Mouse (Mus musculus): ENCODE measurements around the gene Slc5a2. TPM values are rescaled to one million over a fixed set of nuclear protein-coding genes. Genes with fewer than 3 reads are reported as not detected.
A peak's percentile ranks its signal among the peaks of the same experiment; 100 is the strongest.

Gene Slc5a2
- 0.27 TPM in 1 of 2 replicates, not detected in the other for polyA plus RNA-seq (2014; fragmentation: Nextera tagmentation; extraction: Ambion mirVana)

- no peaks in the 10 kb centered on the region for H3K4me1 ChIP-seq (ENCODE audit: control insufficient read depth, insufficient read depth, low read length)
- no peak for ATAC-seq (replicated peaks; ENCODE audit: insufficient number of reproducible peaks, low FRiP score, low TSS enrichment, low read depth)
- no peak within 1 kb of the TSS for H3K9ac ChIP-seq (replicated peaks; ENCODE audit: low read length)
- no peaks in the 10 kb centered on the region for H3K36me3 ChIP-seq (replicated peaks; ENCODE audit: control insufficient read depth, insufficient read depth, low read depth, low read length)
- 81% methylated on average over 6 of the region's 6 CpGs for WGBS
- no peaks in the 10 kb centered on the region for H3K27me3 ChIP-seq (ENCODE audit: control insufficient read depth, insufficient read depth, low read length)
- DNase-seq (ENCODE audit: low spot score): no peak
- H3K9me3 ChIP-seq (replicated peaks; ENCODE audit: control insufficient read depth, low read length): no peaks in the 10 kb centered on the region
- no peak within 1 kb of the TSS for H3K4me3 ChIP-seq (ENCODE audit: low read depth, low read length)
- H3K4me2 ChIP-seq (ENCODE audit: low read depth, low read length): no peak within 1 kb of the TSS
- no peak within 1 kb of the TSS for H3K27ac ChIP-seq (replicated peaks; ENCODE audit: low read depth, low read length)
Observed at GRCm38 (mm10) chr7:128265411-128265810, at the start of gene Slc5a2. Slc5a2 (plus strand) TSS chr7:128265657.

GRCm38 (mm10) chr7:128219952-128220351, 45.5 kb upstream of the Slc5a2 start:
- Histone ChIP-seq H3K9me3 (replicated peaks; ENCODE audit: control insufficient read depth, low read length) (no peaks in the 10 kb centered on the region), H3K9ac (replicated peaks; ENCODE audit: low read length) (no peak overlapping the region), H3K36me3 (replicated peaks; ENCODE audit: control insufficient read depth, insufficient read depth, low read depth, low read length) (no peaks in the 10 kb centered on the region), H3K4me3 (ENCODE audit: low read depth, low read length) (no peak overlapping the region), H3K4me1 (ENCODE audit: control insufficient read depth, insufficient read depth, low read length) (no peaks in the 10 kb centered on the region), H3K27ac (replicated peaks; ENCODE audit: low read depth, low read length) (no peak overlapping the region), H3K4me2 (ENCODE audit: low read depth, low read length) (no peak overlapping the region), H3K27me3 (ENCODE audit: control insufficient read depth, insufficient read depth, low read length) (no peaks in the 10 kb centered on the region)
- ATAC-seq (replicated peaks; ENCODE audit: insufficient number of reproducible peaks, low FRiP score, low TSS enrichment, low read depth) (no peak), DNase-seq (ENCODE audit: low spot score) (no peak)
- WGBS: 84% methylated on average over 4 of the region's 4 CpGs

- DNase-seq (ENCODE audit: low spot score) (no peak), ATAC-seq (replicated peaks; ENCODE audit: insufficient number of reproducible peaks, low FRiP score, low TSS enrichment, low read depth) (no peak)
- Histone ChIP-seq H3K4me3 (ENCODE audit: low read depth, low read length) (no peak overlapping the region), H3K27ac (replicated peaks; ENCODE audit: low read depth, low read length) (no peak overlapping the region), H3K9ac (replicated peaks; ENCODE audit: low read length) (no peak overlapping the region), H3K4me1 (ENCODE audit: control insufficient read depth, insufficient read depth, low read length) (no peaks in the 10 kb centered on the region), H3K4me2 (ENCODE audit: low read depth, low read length) (no peak overlapping the region), H3K36me3 (replicated peaks; ENCODE audit: control insufficient read depth, insufficient read depth, low read depth, low read length) (no peaks in the 10 kb centered on the region), H3K9me3 (replicated peaks; ENCODE audit: control insufficient read depth, low read length) (no peaks in the 10 kb centered on the region), H3K27me3 (ENCODE audit: control insufficient read depth, insufficient read depth, low read length) (no peaks in the 10 kb centered on the region)
- 88% methylated on average over 3 of the region's 3 CpGs for WGBS
Observed at GRCm38 (mm10) chr7:128220936-128221335, 44.5 kb upstream of the Slc5a2 start.

GRCm38 (mm10) chr7:128231741-128232140, 33.7 kb upstream of the Slc5a2 start:
- 35% methylated on average over 8 of the region's 8 CpGs for WGBS
- peak; percentile 16 for DNase-seq (ENCODE audit: low spot score)

GRCm38 (mm10) chr7:128234796-128235195, 30.7 kb upstream of the Slc5a2 start:
- Histone ChIP-seq H3K27me3 (ENCODE audit: control insufficient read depth, insufficient read depth, low read length) (no peaks in the 10 kb centered on the region), H3K36me3 (replicated peaks; ENCODE audit: control insufficient read depth, insufficient read depth, low read depth, low read length) (no peaks in the 10 kb centered on the region), H3K4me3 (ENCODE audit: low read depth, low read length) (no peak overlapping the region), H3K4me2 (ENCODE audit: low read depth, low read length) (no peak overlapping the region), H3K9ac (replicated peaks; ENCODE audit: low read length) (no peak overlapping the region), H3K9me3 (replicated peaks; ENCODE audit: control insufficient read depth, low read length) (no peaks in the 10 kb centered on the region), H3K27ac (replicated peaks; ENCODE audit: low read depth, low read length) (no peak overlapping the region), H3K4me1 (ENCODE audit: control insufficient read depth, insufficient read depth, low read length) (no peaks in the 10 kb centered on the region)
- no peak for DNase-seq (ENCODE audit: low spot score)
- ATAC-seq (replicated peaks; ENCODE audit: insufficient number of reproducible peaks, low FRiP score, low TSS enrichment, low read depth): no peak
- WGBS: 90% methylated on average over 2 of the region's 2 CpGs

More at GRCm38 (mm10) chr7:128231741-128232140, 33.7 kb upstream of the Slc5a2 start:
- no peak overlapping the region for H3K9ac ChIP-seq (replicated peaks; ENCODE audit: low read length)
- H3K4me3 ChIP-seq (ENCODE audit: low read depth, low read length): no peak overlapping the region
- no peaks in the 10 kb centered on the region for H3K27me3 ChIP-seq (ENCODE audit: control insufficient read depth, insufficient read depth, low read length)
- H3K9me3 ChIP-seq (replicated peaks; ENCODE audit: control insufficient read depth, low read length): no peaks in the 10 kb centered on the region
- no peak for ATAC-seq (replicated peaks; ENCODE audit: insufficient number of reproducible peaks, low FRiP score, low TSS enrichment, low read depth)
- no peaks in the 10 kb centered on the region for H3K4me1 ChIP-seq (ENCODE audit: control insufficient read depth, insufficient read depth, low read length)
- no peak overlapping the region for H3K4me2 ChIP-seq (ENCODE audit: low read depth, low read length)
- H3K27ac ChIP-seq (replicated peaks; ENCODE audit: low read depth, low read length): no peak overlapping the region
- no peaks in the 10 kb centered on the region for H3K36me3 ChIP-seq (replicated peaks; ENCODE audit: control insufficient read depth, insufficient read depth, low read depth, low read length)

GRCm38 (mm10) chr7:128235481-128235880, 30.0 kb upstream of the Slc5a2 start:
- ATAC-seq (replicated peaks; ENCODE audit: insufficient number of reproducible peaks, low FRiP score, low TSS enrichment, low read depth) (no peak), DNase-seq (ENCODE audit: low spot score) (no peak)
- Histone ChIP-seq H3K27ac (replicated peaks; ENCODE audit: low read depth, low read length) (no peak overlapping the region), H3K4me2 (ENCODE audit: low read depth, low read length) (no peak overlapping the region), H3K9me3 (replicated peaks; ENCODE audit: control insufficient read depth, low read length) (no peaks in the 10 kb centered on the region), H3K27me3 (ENCODE audit: control insufficient read depth, insufficient read depth, low read length) (no peaks in the 10 kb centered on the region), H3K36me3 (replicated peaks; ENCODE audit: control insufficient read depth, insufficient read depth, low read depth, low read length) (no peaks in the 10 kb centered on the region), H3K4me1 (ENCODE audit: control insufficient read depth, insufficient read depth, low read length) (no peaks in the 10 kb centered on the region), H3K9ac (replicated peaks; ENCODE audit: low read length) (no peak overlapping the region), H3K4me3 (ENCODE audit: low read depth, low read length) (no peak overlapping the region)
- 82% methylated on average over 1 of the region's 1 CpGs for WGBS

- DNase-seq (ENCODE audit: low spot score) (no peak), ATAC-seq (replicated peaks; ENCODE audit: insufficient number of reproducible peaks, low FRiP score, low TSS enrichment, low read depth) (no peak)
- no peaks in the 10 kb centered on the region for H3K27me3 ChIP-seq (ENCODE audit: control insufficient read depth, insufficient read depth, low read length)
- H3K36me3 ChIP-seq (replicated peaks; ENCODE audit: control insufficient read depth, insufficient read depth, low read depth, low read length): no peaks in the 10 kb centered on the region
- H3K4me1 ChIP-seq (ENCODE audit: control insufficient read depth, insufficient read depth, low read length): no peaks in the 10 kb centered on the region
- no peak overlapping the region for H3K9ac ChIP-seq (replicated peaks; ENCODE audit: low read length)
- H3K9me3 ChIP-seq (replicated peaks; ENCODE audit: control insufficient read depth, low read length): no peaks in the 10 kb centered on the region
- H3K4me3 ChIP-seq (ENCODE audit: low read depth, low read length): 0 out of 2 replicates have a peak overlapping the region, but pooled peaks have one; percentile 63
- WGBS: 93% methylated on average over 13 of the region's 13 CpGs
- no peak overlapping the region for H3K27ac ChIP-seq (replicated peaks; ENCODE audit: low read depth, low read length)
- H3K4me2 ChIP-seq (ENCODE audit: low read depth, low read length): no peak overlapping the region
Observed at GRCm38 (mm10) chr7:128236426-128236825, 29.0 kb upstream of the Slc5a2 start.

- Histone ChIP-seq H3K4me2 (ENCODE audit: low read depth, low read length) (peak within 1 kb of the TSS; percentile 73), H3K27ac (replicated peaks; ENCODE audit: low read depth, low read length) (peak within 1 kb of the TSS; percentile 91), H3K9ac (replicated peaks; ENCODE audit: low read length) (peak within 1 kb of the TSS; percentile 85), H3K9me3 (replicated peaks; ENCODE audit: control insufficient read depth, low read length) (no peaks in the 10 kb centered on the region), H3K36me3 (replicated peaks; ENCODE audit: control insufficient read depth, insufficient read depth, low read depth, low read length) (no peaks in the 10 kb centered on the region), H3K27me3 (ENCODE audit: control insufficient read depth, insufficient read depth, low read length) (no peaks in the 10 kb centered on the region), H3K4me1 (ENCODE audit: control insufficient read depth, insufficient read depth, low read length) (no peaks in the 10 kb centered on the region), H3K4me3 (ENCODE audit: low read depth, low read length) (peak within 1 kb of the TSS; percentile 63)
- ATAC-seq (replicated peaks; ENCODE audit: insufficient number of reproducible peaks, low FRiP score, low TSS enrichment, low read depth) (0 out of 2 replicates have a peak, but pooled peaks have one; percentile 11), DNase-seq (ENCODE audit: low spot score) (peak; percentile 89)
- 26% methylated on average over 37 of the region's 37 CpGs for WGBS
Observed at GRCm38 (mm10) chr7:128236856-128237592, 28.4 kb upstream of the Slc5a2 start, which contains the start of gene Armc5. Armc5 (plus strand) TSS chr7:128237342.

Measured in embryonic facial prominence, embryonic 11.5 days (tissue).